Mouse (Mus musculus): ENCODE measurements around the gene Etnk1. TPM values are rescaled to one million over a fixed set of nuclear protein-coding genes. Genes with fewer than 3 reads are reported as not detected.

The Etnk1 gene
- polyA plus RNA-seq, 1 experiment from 2014 or later: 40.4 TPM

GRCm38 (mm10) chr6:143191477-143192098 lies 24.6 kb downstream of the Etnk1 start:
- H3K4me3 ChIP-seq (replicated peaks; ENCODE audit: low read length): no peak overlapping the region
- no peak overlapping the region for H3K9ac ChIP-seq (replicated peaks; ENCODE audit: low read depth, low read length)
- H3K36me3 ChIP-seq (ENCODE audit: control insufficient read depth, insufficient read depth): peaks cover 5% of the 10 kb centered on the region; the same call in 1 of the 2 replicates
- H3K9me3 ChIP-seq (ENCODE audit: control insufficient read depth, low read length): no peaks in the 10 kb centered on the region
- no peak overlapping the region for H3K27ac ChIP-seq (ENCODE audit: low read length)
- 79% methylated on average over 9 of the region's 9 CpGs for WGBS
- H3K4me1 ChIP-seq (replicated peaks; ENCODE audit: control insufficient read depth, insufficient read depth, low read length): peaks cover 6% of the 10 kb centered on the region; the same call in 1 of the 2 replicates
- H3K4me2 ChIP-seq (ENCODE audit: low read length): no peak overlapping the region
- no peak for ATAC-seq
- no peaks in the 10 kb centered on the region for H3K27me3 ChIP-seq (replicated peaks; ENCODE audit: control insufficient read depth, insufficient read depth, low read length)

- no peak overlapping the region for H3K4me2 ChIP-seq (ENCODE audit: low read length)
- no peak overlapping the region for H3K27ac ChIP-seq (ENCODE audit: low read length)
- no peaks in the 10 kb centered on the region for H3K9me3 ChIP-seq (ENCODE audit: control insufficient read depth, low read length)
- H3K36me3 ChIP-seq (ENCODE audit: control insufficient read depth, insufficient read depth): peaks cover 8% of the 10 kb centered on the region; the same call in 1 of the 2 replicates
- no peaks in the 10 kb centered on the region for H3K27me3 ChIP-seq (replicated peaks; ENCODE audit: control insufficient read depth, insufficient read depth, low read length)
- ATAC-seq: no peak
- no peak overlapping the region for H3K9ac ChIP-seq (replicated peaks; ENCODE audit: low read depth, low read length)
- H3K4me3 ChIP-seq (replicated peaks; ENCODE audit: low read length): no peak overlapping the region
- peaks cover 6% of the 10 kb centered on the region; the same call in 1 of the 2 replicates for H3K4me1 ChIP-seq (replicated peaks; ENCODE audit: control insufficient read depth, insufficient read depth, low read length)
- WGBS: 75% methylated on average over 8 of the region's 8 CpGs
Observed at GRCm38 (mm10) chr6:143192709-143193108, 25.7 kb downstream of the Etnk1 start.

- no peak for ATAC-seq
- H3K27me3 ChIP-seq (replicated peaks; ENCODE audit: control insufficient read depth, insufficient read depth, low read length): no peaks in the 10 kb centered on the region
- WGBS: 87% methylated on average over 10 of the region's 10 CpGs
- no peak overlapping the region for H3K9ac ChIP-seq (replicated peaks; ENCODE audit: low read depth, low read length)
- no peaks in the 10 kb centered on the region for H3K9me3 ChIP-seq (ENCODE audit: control insufficient read depth, low read length)
- peaks cover 6% of the 10 kb centered on the region; the same call in 1 of the 2 replicates for H3K4me1 ChIP-seq (replicated peaks; ENCODE audit: control insufficient read depth, insufficient read depth, low read length)
- H3K27ac ChIP-seq (ENCODE audit: low read length): no peak overlapping the region
- H3K4me3 ChIP-seq (replicated peaks; ENCODE audit: low read length): no peak overlapping the region
- H3K4me2 ChIP-seq (ENCODE audit: low read length): no peak overlapping the region
- peaks cover 9% of the 10 kb centered on the region; the same call in 1 of the 2 replicates for H3K36me3 ChIP-seq (ENCODE audit: control insufficient read depth, insufficient read depth)
Observed at GRCm38 (mm10) chr6:143193166-143193565, 26.1 kb downstream of the Etnk1 start.

GRCm38 (mm10) chr6:143193641-143194040 lies 26.6 kb downstream of the Etnk1 start:
- Histone ChIP-seq H3K4me2 (ENCODE audit: low read length) (no peak overlapping the region), H3K4me3 (replicated peaks; ENCODE audit: low read length) (no peak overlapping the region), H3K27me3 (replicated peaks; ENCODE audit: control insufficient read depth, insufficient read depth, low read length) (no peaks in the 10 kb centered on the region), H3K27ac (ENCODE audit: low read length) (no peak overlapping the region), H3K36me3 (ENCODE audit: control insufficient read depth, insufficient read depth) (peaks cover 9% of the 10 kb centered on the region; the same call in 1 of the 2 replicates), H3K9me3 (ENCODE audit: control insufficient read depth, low read length) (no peaks in the 10 kb centered on the region), H3K9ac (replicated peaks; ENCODE audit: low read depth, low read length) (no peak overlapping the region), H3K4me1 (replicated peaks; ENCODE audit: control insufficient read depth, insufficient read depth, low read length) (peaks cover 6% of the 10 kb centered on the region; the same call in 1 of the 2 replicates)
- no peak for ATAC-seq
- WGBS: 89% methylated on average over 6 of the region's 6 CpGs

GRCm38 (mm10) chr6:143197053-143197452 lies 30.0 kb downstream of the Etnk1 start:
- Histone ChIP-seq H3K27ac (ENCODE audit: low read length) (no peak overlapping the region), H3K9me3 (ENCODE audit: control insufficient read depth, low read length) (no peaks in the 10 kb centered on the region), H3K9ac (replicated peaks; ENCODE audit: low read depth, low read length) (no peak overlapping the region), H3K36me3 (ENCODE audit: control insufficient read depth, insufficient read depth) (peaks cover 9% of the 10 kb centered on the region), H3K4me1 (replicated peaks; ENCODE audit: control insufficient read depth, insufficient read depth, low read length) (no peaks in the 10 kb centered on the region), H3K4me2 (ENCODE audit: low read length) (no peak overlapping the region), H3K4me3 (replicated peaks; ENCODE audit: low read length) (no peak overlapping the region), H3K27me3 (replicated peaks; ENCODE audit: control insufficient read depth, insufficient read depth, low read length) (no peaks in the 10 kb centered on the region)
- WGBS: 90% methylated on average over 13 of the region's 13 CpGs
- ATAC-seq: no peak

GRCm38 (mm10) chr6:143198421-143198820 lies 31.4 kb downstream of the Etnk1 start:
- no peaks in the 10 kb centered on the region for H3K4me1 ChIP-seq (replicated peaks; ENCODE audit: control insufficient read depth, insufficient read depth, low read length)
- no peak overlapping the region for H3K4me3 ChIP-seq (replicated peaks; ENCODE audit: low read length)
- no peak overlapping the region for H3K9ac ChIP-seq (replicated peaks; ENCODE audit: low read depth, low read length)
- no peak overlapping the region for H3K4me2 ChIP-seq (ENCODE audit: low read length)
- H3K27me3 ChIP-seq (replicated peaks; ENCODE audit: control insufficient read depth, insufficient read depth, low read length): no peaks in the 10 kb centered on the region
- no peaks in the 10 kb centered on the region for H3K9me3 ChIP-seq (ENCODE audit: control insufficient read depth, low read length)
- no peak overlapping the region for H3K27ac ChIP-seq (ENCODE audit: low read length)
- WGBS: 96% methylated on average over 7 of the region's 7 CpGs
- no peak for ATAC-seq
- peaks cover 11% of the 10 kb centered on the region for H3K36me3 ChIP-seq (ENCODE audit: control insufficient read depth, insufficient read depth)

DNA sequence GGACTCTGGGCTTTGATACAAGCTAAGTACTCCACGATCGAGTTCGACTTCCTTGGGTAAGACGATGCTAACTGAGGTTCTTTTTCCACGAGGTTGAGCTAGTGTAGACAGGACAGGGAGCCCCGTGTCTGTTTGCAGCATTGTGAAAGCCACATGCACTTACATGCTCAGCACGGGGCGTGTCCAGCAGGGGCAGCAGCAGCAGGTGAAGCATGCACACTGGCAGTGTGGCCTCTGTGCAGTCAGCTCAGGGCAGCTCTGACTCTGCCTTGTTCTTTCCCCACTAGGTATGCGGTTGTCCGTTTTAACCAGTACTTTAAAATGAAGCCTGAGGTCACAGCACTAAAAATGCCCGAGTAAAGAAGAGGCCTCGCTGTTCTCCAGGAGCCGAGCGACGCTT lies 36.1 kb downstream of the Etnk1 start:
- Histone ChIP-seq H3K36me3 (ENCODE audit: control insufficient read depth, insufficient read depth) (peaks cover 5% of the 10 kb centered on the region), H3K27me3 (replicated peaks; ENCODE audit: control insufficient read depth, insufficient read depth, low read length) (no peaks in the 10 kb centered on the region), H3K9me3 (ENCODE audit: control insufficient read depth, low read length) (no peaks in the 10 kb centered on the region), H3K4me1 (replicated peaks; ENCODE audit: control insufficient read depth, insufficient read depth, low read length) (no peaks in the 10 kb centered on the region), H3K4me2 (ENCODE audit: low read length) (no peak overlapping the region), H3K9ac (replicated peaks; ENCODE audit: low read depth, low read length) (no peak overlapping the region), H3K27ac (ENCODE audit: low read length) (no peak overlapping the region), H3K4me3 (replicated peaks; ENCODE audit: low read length) (no peak overlapping the region)
- no peak for ATAC-seq
- WGBS: 93% methylated on average over 15 of the region's 15 CpGs

DNA sequence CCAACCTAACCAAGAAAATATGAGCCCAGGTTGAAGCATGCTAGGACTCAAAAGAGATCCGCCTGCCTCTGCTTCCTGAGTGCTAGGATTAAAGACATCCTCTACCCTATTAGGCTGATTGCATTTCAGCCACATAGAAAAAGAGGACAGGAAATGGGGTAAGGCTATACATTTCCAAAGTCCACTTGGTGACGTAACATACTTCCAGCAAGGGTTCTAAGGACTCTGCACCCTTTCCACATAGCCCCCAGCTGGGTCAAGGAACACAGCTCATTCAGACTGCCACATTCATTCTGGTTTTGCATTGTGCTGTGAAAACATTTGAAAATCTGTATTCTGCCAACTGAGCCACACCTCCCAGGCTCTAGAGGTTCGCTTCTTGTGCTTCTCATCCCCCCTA lies 41.9 kb downstream of the Etnk1 start:
- H3K27ac ChIP-seq (ENCODE audit: low read length): no peak overlapping the region
- H3K4me3 ChIP-seq (replicated peaks; ENCODE audit: low read length): no peak overlapping the region
- no peak for ATAC-seq
- WGBS: 94% methylated on average over 3 of the region's 3 CpGs
- H3K9ac ChIP-seq (replicated peaks; ENCODE audit: low read depth, low read length): no peak overlapping the region
- H3K36me3 ChIP-seq (ENCODE audit: control insufficient read depth, insufficient read depth): peaks cover 4% of the 10 kb centered on the region; the same call in 1 of the 2 replicates
- H3K27me3 ChIP-seq (replicated peaks; ENCODE audit: control insufficient read depth, insufficient read depth, low read length): no peaks in the 10 kb centered on the region
- peaks cover 6% of the 10 kb centered on the region for H3K9me3 ChIP-seq (ENCODE audit: control insufficient read depth, low read length)
- no peak overlapping the region for H3K4me2 ChIP-seq (ENCODE audit: low read length)
- no peaks in the 10 kb centered on the region for H3K4me1 ChIP-seq (replicated peaks; ENCODE audit: control insufficient read depth, insufficient read depth, low read length)

GRCm38 (mm10) chr6:143212766-143213165 lies 45.7 kb downstream of the Etnk1 start:
- ATAC-seq: no peak
- peaks cover 9% of the 10 kb centered on the region for H3K9me3 ChIP-seq (ENCODE audit: control insufficient read depth, low read length)
- no peak overlapping the region for H3K4me2 ChIP-seq (ENCODE audit: low read length)
- 79% methylated on average over 6 of the region's 6 CpGs for WGBS
- no peak overlapping the region for H3K9ac ChIP-seq (replicated peaks; ENCODE audit: low read depth, low read length)
- H3K4me1 ChIP-seq (replicated peaks; ENCODE audit: control insufficient read depth, insufficient read depth, low read length): no peaks in the 10 kb centered on the region
- H3K27ac ChIP-seq (ENCODE audit: low read length): no peak overlapping the region
- H3K27me3 ChIP-seq (replicated peaks; ENCODE audit: control insufficient read depth, insufficient read depth, low read length): no peaks in the 10 kb centered on the region
- H3K36me3 ChIP-seq (ENCODE audit: control insufficient read depth, insufficient read depth): 0 out of 2 replicates have a peak, but pooled peaks cover 2% of the 10 kb centered on the region
- H3K4me3 ChIP-seq (replicated peaks; ENCODE audit: low read length): no peak overlapping the region

Data from forebrain, embryonic 16.5 days (tissue).